Mouse (Mus musculus) kidney, adult 2 months (tissue): ENCODE results near the gene Hmga1. TPM values are rescaled to one million over a fixed set of nuclear protein-coding genes. Genes with fewer than 3 reads are reported as not detected.

Source experiments
- DNase-seq: peaks from one replicate; pipeline ENCODE4 v3.0.0; 2021
- H3K27ac ChIP-seq: fragments of 200-500 bp; 2 replicates; pipeline ENCODE4 v1.5.1; 2012; ENCODE audit warnings: low read depth, low read length, control low read depth, inconsistent platforms; ENCODE audit not compliant: insufficient read depth
- H3K27me3 ChIP-seq: fragments of 200-500 bp; replicated peaks from 2 replicates; pipeline ENCODE4 v1.6.1; 2012; ENCODE audit warnings: mild to moderate bottlenecking, moderate library complexity, low read length, inconsistent platforms; ENCODE audit not compliant: control insufficient read depth, insufficient read depth
- H3K36me3 ChIP-seq: fragments of 200-500 bp; 2 replicates; pipeline ENCODE4 v1.6.1; 2012; ENCODE audit warnings: mild to moderate bottlenecking, moderate library complexity, low read length, inconsistent platforms; ENCODE audit not compliant: control insufficient read depth, insufficient read depth
- H3K4me1 ChIP-seq: fragments of 200-500 bp; 2 replicates; pipeline ENCODE4 v1.6.1; 2011; ENCODE audit warnings: low read length; ENCODE audit not compliant: control insufficient read depth, insufficient read depth
- H3K4me3 ChIP-seq: fragments of 200-500 bp; 2 replicates; pipeline ENCODE4 v1.5.1; 2011; ENCODE audit warnings: mild to moderate bottlenecking, low read depth, low read length, control low read depth; ENCODE audit not compliant: insufficient read depth
- CTCF ChIP-seq: fragments of 200-500 bp; conservative IDR thresholded peaks from 2 replicates; pipeline ENCODE4 v1.5.1; 2011; ENCODE audit warnings: low read depth, mild to moderate bottlenecking, control low read depth, low read length, moderate library complexity, mixed read lengths; ENCODE audit not compliant: insufficient read depth, insufficient read length
- POLR2A ChIP-seq: fragments of 200-500 bp; IDR thresholded peaks from one replicate; pipeline ENCODE4 v1.6.1; 2011; ENCODE audit warnings: low read depth, low read length, control low read depth
- WGBS: fragments of 180-500 bp; shearing (Covaris S2); methylation state at CpG from one replicate; pipeline ENCODE4 v1.1.7; 2018; 5-methylcytosine and 5-hydroxymethylcytosine counted together
- polyA plus RNA-seq: library from polyadenylated mRNA; depleted of rRNA; stranded (reverse); fragments of >200 nt; gene quantifications from 2 replicates; pipeline ENCODE4 v1.2.3, GENCODE M21; 2012

Gene Hmga1
- polyA plus RNA-seq, 1 experiment: 38.9 TPM

DNA sequence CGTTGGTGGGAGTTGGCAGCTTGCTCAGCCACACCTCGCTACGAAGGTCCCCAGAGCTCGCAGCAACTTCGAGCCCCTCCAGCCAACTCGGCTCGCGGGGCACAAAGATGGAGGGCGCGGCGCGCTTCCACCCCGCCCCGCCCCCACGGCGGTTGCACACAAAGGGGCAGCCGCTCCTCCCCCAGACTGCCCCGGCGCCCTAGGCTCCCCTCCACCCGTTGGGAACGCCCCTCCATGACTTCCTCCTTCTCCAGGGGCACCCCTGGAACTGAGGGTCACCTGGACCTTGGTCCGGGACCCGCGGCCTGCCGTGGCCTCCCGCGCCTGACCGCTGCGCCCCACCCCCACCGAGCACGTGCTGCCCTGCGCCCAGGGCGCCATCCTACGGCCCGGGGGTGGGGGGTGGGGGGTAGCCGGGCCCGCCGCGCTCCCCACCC, 1.2 kb upstream of the Hmga1 start:
- peak; percentile 24 for DNase-seq
- Histone ChIP-seq H3K27ac (no peak overlapping the region), H3K4me1 (peaks cover 4% of the 10 kb centered on the region; the same call in 1 of the 2 replicates), H3K27me3 (no peaks in the 10 kb centered on the region), H3K36me3 (no peaks in the 10 kb centered on the region), H3K4me3 (peak overlapping the region; percentile 38)
- no peak for TF ChIP-seq POLR2A
- no peak for TF ChIP-seq CTCF
- 10% methylated on average over 39 of the region's 39 CpGs for whole genome bisulfite sequencing

DNA sequence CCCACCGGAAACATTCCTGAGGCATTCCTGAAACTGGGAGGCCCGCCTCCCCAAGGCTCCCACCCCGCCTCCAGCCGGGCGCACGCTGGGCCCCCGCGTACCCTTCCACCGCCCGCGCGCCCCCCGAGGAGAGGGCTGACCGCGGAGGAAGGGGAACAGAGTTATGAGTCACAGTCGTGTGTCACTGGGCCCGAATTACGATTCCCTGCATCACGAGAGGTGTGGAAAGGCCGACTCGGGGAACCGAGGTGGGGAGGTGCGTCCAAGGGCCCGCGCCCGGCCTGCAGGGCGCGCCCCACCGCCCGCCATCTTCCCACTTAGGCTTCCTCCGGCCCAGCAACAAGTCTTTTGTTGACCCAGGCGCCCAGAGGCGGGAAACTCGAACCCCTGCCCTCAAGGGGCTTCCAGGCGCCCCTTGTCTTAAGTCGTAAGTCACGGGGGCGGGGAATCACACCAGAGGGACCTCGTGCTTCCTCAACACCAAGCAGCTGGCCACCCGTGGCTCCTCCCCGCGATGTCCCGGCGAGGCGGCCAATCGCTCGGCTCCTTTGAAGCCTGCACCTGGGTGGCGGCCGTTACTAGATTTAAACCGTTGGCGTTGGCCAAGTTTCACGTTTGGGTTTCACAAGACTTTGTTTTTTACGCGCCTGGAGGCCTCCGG, 655 bp upstream of the Hmga1 start:
- H3K27me3 ChIP-seq: no peaks in the 10 kb centered on the region
- no peaks in the 10 kb centered on the region for H3K36me3 ChIP-seq
- TF ChIP-seq CTCF (no peak), POLR2A (no peak)
- H3K4me3 ChIP-seq: peak overlapping the region; percentile 61
- peak overlapping the region; percentile 28; the same call in 1 of the 2 replicates for H3K27ac ChIP-seq
- WGBS: 2% methylated on average over 55 of the region's 55 CpGs
- peak; percentile 74 for DNase-seq
- peaks cover 4% of the 10 kb centered on the region; the same call in 1 of the 2 replicates for H3K4me1 ChIP-seq

DNA sequence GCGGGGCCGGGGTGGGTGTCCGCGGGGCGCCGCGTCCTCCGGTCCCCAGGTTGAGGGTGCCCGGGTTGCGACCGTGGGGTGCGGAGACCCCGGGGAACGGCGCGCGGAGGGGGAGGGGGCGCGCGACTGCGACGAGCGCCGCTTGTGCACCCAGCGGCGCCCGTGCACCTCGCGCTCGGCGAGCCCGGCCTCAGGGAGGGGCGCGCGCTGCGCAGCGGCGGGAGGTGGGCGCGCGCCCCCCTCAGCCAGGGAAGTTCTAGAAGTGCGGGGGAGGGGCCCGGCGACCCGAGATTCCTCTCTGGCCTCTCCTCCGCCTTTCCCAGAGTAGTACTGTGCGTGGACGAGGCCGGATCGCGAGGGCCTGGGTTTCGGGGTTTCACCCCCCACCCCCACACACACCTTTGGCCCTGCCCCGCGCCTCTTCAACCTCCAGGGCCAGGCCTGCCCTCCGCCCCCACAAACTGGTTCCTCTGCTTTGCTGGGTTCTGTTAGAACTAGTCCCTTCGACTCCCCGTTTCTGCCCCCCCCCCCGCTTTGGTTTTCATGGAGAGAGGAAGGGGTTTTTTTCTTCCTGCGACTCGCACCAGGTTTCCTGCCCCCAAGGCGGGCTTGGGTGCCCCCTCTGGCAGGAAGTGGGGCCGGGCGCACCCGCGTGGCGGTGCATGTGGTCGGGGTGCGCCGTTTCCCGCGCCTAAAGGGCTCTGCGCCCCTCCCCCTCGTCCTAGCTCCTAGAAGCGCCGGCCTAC, 1.1 kb downstream of the Hmga1 start:
- peaks cover 4% of the 10 kb centered on the region; the same call in 1 of the 2 replicates for H3K4me1 ChIP-seq
- H3K4me3 ChIP-seq: peak overlapping the region; percentile 61
- no peak for DNase-seq
- no peak overlapping the region for H3K27ac ChIP-seq
- H3K36me3 ChIP-seq: no peaks in the 10 kb centered on the region
- no peaks in the 10 kb centered on the region for H3K27me3 ChIP-seq
- TF ChIP-seq POLR2A (no peak), CTCF (no peak)
- WGBS: 3% methylated on average over 65 of the region's 75 CpGs

- peaks cover 4% of the 10 kb centered on the region; the same call in 1 of the 2 replicates for H3K4me1 ChIP-seq
- no peak for DNase-seq
Measured at GRCm38 (mm10) chr17:27557927-27558661, 1.8 kb downstream of the Hmga1 start.

GRCm38 (mm10) chr17:27558845-27559244, 2.5 kb downstream of the Hmga1 start:
- DNase-seq: no peak
- no peak overlapping the region for H3K4me3 ChIP-seq
- no peaks in the 10 kb centered on the region for H3K27me3 ChIP-seq
- TF ChIP-seq POLR2A (no peak), CTCF (no peak)
- no peaks in the 10 kb centered on the region for H3K36me3 ChIP-seq
- H3K27ac ChIP-seq: no peak overlapping the region
- WGBS: 47% methylated on average over 5 of the region's 5 CpGs
- H3K4me1 ChIP-seq: peaks cover 4% of the 10 kb centered on the region; the same call in 1 of the 2 replicates

More at GRCm38 (mm10) chr17:27557927-27558661, 1.8 kb downstream of the Hmga1 start:
- peak overlapping the region; percentile 61; the same call in 1 of the 2 replicates for H3K4me3 ChIP-seq
- WGBS: 62% methylated on average over 14 of the region's 14 CpGs
- no peak overlapping the region for H3K27ac ChIP-seq
- no peaks in the 10 kb centered on the region for H3K27me3 ChIP-seq
- H3K36me3 ChIP-seq: no peaks in the 10 kb centered on the region
- no peak for TF ChIP-seq CTCF
- TF ChIP-seq POLR2A: no peak

DNA sequence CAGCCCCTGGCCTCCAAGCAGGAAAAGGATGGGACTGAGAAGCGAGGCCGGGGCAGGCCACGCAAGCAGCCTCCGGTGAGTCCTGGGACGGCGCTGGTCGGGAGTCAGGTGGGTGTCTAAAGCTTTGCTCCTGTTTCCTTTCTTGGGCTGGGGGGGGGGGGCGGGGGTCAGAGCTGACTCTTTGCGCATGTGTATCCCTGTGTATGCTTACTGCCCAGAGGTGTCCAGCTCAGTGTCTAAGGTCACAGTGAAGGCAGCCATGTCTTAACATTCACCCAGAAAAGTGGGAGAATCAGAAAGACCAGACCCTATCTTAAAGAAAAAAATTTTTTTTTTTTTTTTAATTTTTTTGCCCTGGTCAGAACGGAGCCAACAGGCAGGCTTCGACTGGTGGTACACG, 3.3 kb downstream of the Hmga1 start:
- no peaks in the 10 kb centered on the region for H3K36me3 ChIP-seq
- no peak overlapping the region for H3K27ac ChIP-seq
- 74% methylated on average over 12 of the region's 12 CpGs for WGBS
- TF ChIP-seq POLR2A (no peak), CTCF (no peak)
- H3K4me3 ChIP-seq: no peak overlapping the region
- H3K4me1 ChIP-seq: no peaks in the 10 kb centered on the region
- DNase-seq: no peak
- H3K27me3 ChIP-seq: no peaks in the 10 kb centered on the region

- WGBS: 84% methylated on average over 13 of the region's 13 CpGs
- Histone ChIP-seq H3K4me1 (no peaks in the 10 kb centered on the region; the same call in 1 of the 2 replicates), H3K4me3 (no peak overlapping the region), H3K27me3 (no peaks in the 10 kb centered on the region), H3K27ac (no peak overlapping the region), H3K36me3 (no peaks in the 10 kb centered on the region)
- TF ChIP-seq CTCF (no peak), POLR2A (no peak)
- no peak for DNase-seq
Measured at GRCm38 (mm10) chr17:27560926-27561480, 4.7 kb downstream of the Hmga1 start.
